Mouse (Mus musculus) adrenal gland, postnatal 25 days (tissue): ENCODE data around the gene Myf5. TPM values are rescaled to one million over a fixed set of nuclear protein-coding genes. Genes with fewer than 3 reads are reported as not detected.

Experiments used
- DNase-seq: peaks from one replicate; pipeline ENCODE4 v3.0.0; 2021; ENCODE audit warnings: mixed read lengths
- long read RNA-seq: library from polyadenylated mRNA; stranded (forward); transcript quantifications from one replicate; pipeline ENCODE4 v2.0.0, GENCODE M21; 2021
- total RNA-seq: library from RNA; stranded (reverse); gene quantifications from 2 replicates; pipeline ENCODE4 v1.2.3, GENCODE M21; 2021

The Myf5 gene
- total RNA-seq, result not detected in 2 replicates
- long read RNA-seq, result 0 reads

- DNase-seq, result no peak
Measured at GRCm38 (mm10) chr10:107485870-107486269, at the start of gene Myf5. TSS of gene Myf5 (minus strand) at chr10:107486134.

DNA sequence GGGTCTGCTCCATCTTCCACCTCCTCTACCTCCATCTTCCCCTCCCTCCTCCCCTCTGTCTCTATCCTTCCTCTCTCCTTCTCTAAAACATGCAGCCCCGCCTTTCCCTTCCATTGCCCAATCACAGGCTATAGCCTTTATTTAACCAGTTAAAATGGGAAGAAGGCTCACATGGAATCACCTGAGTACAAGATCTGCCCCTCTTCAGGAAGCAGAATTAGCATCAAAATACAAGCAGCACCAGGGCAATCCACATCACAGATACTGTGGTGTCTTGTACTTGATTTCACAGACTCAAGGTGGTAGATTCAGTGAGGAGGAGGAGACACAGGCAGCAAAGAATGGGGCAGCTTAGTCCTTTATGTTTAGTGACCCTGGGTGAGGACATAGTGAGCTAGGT is 42.8 kb upstream of the Myf5 start:
- DNase-seq, result no peak

DNA sequence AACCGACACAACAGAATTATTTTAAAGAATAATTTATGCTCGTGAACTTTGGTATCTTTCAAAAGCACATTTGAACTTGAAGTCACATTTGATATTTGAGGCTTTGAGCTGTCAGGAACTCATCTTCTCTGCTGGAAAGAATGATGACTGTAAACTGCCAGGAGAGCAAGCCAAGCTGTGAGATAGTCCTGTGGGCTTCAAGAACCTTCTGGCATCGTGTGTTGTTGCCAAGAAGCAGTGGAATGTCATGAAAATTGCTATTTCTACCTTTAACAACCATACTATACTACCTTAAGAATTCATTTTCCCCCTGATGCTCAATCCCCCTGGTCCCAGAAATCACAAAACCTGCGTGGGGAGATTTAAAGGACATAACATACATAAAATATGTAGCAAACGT is 33.3 kb upstream of the Myf5 start:
- DNase-seq, result no peak

DNA sequence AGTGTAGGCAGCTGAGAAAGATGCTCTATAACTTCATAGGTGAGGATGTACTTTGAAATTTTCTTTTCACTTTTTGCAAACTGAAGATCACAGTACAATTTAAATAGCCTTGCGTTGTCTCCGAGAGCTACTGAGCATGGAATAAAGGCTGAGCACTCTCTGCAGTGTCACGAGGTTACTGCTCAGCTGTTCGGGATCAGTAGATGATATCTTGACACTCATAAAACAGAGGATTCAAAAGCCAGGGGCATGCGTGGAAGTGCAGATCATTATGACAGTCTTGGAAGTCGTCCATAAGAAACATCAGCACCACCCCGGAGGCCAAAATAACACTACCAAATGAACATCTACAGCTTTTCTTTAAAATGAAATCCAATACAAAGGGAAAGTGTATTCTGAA is 30.7 kb upstream of the Myf5 start:
- no peak for DNase-seq

DNA sequence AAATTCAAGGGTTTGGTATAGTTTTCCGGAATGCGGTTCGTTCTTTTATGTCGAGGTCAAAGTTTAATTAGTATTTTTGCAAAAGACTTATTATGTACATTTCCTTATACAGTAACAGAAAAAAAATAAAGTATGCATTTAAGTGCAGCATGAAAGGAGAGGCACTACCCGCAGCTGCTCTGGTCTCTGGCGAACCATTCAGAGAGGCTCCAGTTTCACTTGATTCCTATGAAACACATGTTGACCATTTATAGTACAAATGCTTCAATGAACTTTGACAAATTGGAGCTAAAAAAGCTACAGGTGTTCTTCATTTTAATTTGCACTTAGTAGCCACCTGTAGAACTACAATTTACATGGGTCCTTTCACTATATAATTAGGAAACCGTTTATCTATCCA is 28.8 kb upstream of the Myf5 start:
- DNase-seq, result no peak

- DNase-seq, result no peak
Measured at GRCm38 (mm10) chr10:107506397-107506796, 20.5 kb upstream of the Myf5 start.

GRCm38 (mm10) chr10:107503430-107503829 is 17.5 kb upstream of the Myf5 start:
- no peak for DNase-seq

DNA sequence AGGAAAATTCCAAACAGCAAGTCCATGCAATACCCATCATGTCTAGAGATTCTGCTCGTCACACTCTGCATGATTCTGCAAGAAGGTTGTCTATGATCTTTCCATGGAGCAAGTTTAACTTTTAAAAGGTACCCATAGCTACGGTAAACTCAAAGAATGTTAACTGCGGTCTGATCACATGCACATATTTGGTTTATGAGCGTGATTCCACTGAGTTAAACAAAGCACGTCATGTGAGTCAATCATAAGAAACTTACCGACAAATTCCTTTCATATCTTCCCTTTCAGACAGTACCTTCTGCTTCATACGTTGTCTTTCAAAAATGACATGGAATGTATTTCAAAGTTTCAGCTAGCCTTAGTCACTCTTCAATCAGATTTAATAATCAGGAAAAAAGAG is 16.3 kb upstream of the Myf5 start:
- DNase-seq, result no peak

GRCm38 (mm10) chr10:107499656-107500055 is 13.7 kb upstream of the Myf5 start:
- DNase-seq, result no peak

GRCm38 (mm10) chr10:107496402-107496801 is 10.5 kb upstream of the Myf5 start:
- DNase-seq, result no peak

- no peak for DNase-seq
Measured at GRCm38 (mm10) chr10:107494568-107494967, 8.6 kb upstream of the Myf5 start, which contains the start of gene Myf6. TSS of gene Myf6 (minus strand) at chr10:107494737.

GRCm38 (mm10) chr10:107493580-107494474 is 7.9 kb upstream of the Myf5 start:
- DNase-seq, result no peak

DNA sequence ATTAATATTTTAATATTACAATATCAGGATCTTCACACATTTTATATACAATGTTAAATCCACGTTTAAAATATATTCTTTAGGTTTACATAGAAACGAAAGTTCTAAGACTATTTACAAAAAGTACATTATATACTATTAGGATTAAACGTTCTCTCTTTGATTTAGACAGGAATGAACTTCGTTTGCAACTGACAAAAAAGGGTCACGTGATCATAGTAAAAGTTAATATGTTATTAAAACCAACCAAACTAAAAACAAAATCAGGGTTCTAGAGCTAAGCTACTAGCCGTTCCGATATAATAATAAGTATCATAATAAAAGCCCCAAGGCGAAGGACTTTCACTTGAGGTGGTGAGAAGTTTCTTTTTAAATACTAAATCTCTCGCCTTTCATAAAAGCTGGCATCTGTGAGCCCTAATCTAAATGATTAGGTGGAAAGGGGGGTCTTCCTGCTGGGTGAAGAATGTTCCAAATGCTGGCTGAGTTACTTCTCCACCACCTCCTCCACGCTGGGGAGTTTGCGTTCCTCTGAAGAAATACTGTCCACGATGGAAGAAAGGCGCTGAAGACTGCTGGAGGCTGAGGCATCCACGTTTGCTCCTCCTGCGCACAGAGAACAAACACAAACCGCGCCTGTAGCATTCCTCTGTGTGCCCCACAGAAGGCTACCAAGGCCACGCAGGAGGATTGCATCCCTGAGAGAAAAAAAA is 7.1 kb upstream of the Myf5 start:
- no peak for DNase-seq

DNA sequence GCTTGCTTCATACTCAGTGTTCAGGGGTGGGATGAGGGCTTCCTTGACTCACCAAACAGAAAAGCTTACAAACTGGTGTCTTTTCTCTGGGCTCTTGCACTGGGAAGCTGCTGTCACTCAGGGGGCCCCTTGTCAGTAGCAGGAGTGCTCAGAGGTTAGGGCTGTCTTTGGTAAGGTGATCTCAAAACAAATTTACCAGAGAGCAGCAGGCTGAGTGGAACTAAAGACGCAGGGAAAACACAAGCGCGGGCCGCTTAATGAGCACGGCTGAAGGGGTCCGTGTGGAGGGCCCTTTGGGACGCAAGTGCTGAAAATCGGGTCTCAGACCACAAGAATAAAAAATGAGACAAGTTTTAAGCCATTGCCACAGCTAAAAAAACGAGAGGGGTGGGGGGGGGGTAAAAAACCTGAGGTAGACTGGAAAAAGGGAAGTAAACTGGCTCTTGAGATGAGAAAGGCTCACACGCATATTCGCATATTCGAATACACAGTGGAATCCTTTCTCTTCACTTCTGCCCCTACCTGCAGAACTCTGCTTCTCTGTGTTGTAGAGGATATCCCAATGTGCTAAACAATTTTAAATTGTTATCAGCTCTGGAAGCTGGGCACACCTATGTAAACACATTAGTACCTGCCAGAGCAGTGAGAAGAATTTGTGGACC is 2.9 kb upstream of the Myf5 start:
- DNase-seq, result no peak

DNA sequence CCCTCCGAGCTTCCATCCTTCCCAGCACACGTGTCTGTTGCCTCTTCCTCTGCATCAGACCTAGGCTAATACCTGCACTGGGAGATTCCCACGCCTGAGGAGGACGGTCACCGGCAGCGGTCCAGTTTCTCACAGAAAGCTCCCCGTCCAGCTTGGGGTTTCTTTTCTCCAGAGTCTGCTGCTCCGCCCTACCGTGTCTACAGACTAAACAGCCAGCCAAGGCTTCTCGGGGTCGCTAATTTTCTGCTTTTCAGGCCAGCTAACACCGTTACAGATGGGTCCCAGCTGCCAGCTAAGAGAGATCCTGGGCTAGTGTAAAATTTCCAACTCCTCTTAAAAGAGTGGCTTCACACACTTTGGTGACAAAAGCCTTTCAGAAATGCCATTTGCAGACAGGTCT is 836 bp upstream of the Myf5 start:
- DNase-seq, result no peak

GRCm38 (mm10) chr10:107484050-107484449 is 1.9 kb downstream of the Myf5 start:
- no peak for DNase-seq

DNA sequence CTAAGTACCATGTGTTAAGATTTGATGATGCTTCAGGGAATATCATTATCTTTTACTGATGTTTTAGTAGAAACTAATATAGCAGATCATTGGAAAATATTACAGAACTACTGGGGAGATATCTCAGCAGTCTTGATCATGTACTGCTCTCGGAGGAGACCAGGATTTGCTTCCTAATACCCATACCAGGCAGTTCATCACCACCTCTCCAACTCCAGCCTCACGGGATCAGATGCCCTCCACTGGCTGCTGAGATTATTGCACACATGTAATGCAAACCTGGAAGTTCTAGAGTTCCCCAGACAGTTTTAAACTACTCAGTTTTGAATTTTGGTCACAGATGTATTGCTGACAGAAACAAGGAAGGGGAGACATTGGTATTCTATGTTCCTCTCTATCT is 12.4 kb downstream of the Myf5 start:
- no peak for DNase-seq

GRCm38 (mm10) chr10:107471712-107472111 is 14.2 kb downstream of the Myf5 start:
- no peak for DNase-seq

GRCm38 (mm10) chr10:107467819-107468218 is 18.1 kb downstream of the Myf5 start:
- no peak for DNase-seq

DNA sequence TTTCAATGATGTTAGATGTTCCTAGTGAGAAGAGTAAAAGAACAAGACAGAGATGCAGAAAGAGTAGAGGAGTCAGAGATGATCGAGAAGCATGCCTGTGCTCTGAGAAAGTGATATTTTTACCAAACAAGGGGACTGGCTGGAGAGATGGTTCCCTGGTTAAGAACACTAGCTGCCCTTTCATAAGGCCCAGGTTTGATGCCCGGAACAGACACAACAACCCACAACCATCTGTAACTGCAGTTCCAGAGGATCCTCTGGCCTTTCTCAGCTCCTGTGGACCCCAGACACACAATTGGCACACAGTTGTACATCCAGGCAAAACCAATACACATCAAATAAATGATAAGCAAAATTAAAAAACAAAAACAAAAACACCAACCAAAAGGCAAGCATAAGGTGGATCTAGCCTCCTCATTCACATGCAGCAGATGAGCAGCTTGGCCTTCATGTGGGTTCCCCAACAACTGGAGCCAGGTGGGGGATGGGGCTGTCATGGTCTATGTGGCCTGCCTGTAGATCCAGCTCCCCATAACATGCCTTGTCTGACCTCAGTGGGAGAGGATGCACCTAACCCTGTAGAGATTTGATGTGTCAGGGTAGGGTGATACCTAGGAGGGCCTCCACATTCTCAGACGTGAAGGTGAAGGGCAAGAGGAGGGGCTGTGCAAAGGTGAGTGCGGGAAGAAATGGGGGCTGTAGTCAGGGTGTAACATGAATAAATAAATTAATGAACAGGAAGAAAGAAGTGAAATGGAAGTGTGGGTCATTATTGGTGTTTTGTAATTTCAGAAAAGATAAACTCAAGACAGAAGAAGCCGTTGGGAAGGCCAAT is 36.2 kb downstream of the Myf5 start:
- DNase-seq, result no peak

GRCm38 (mm10) chr10:107442781-107443180 is 43.2 kb downstream of the Myf5 start:
- no peak for DNase-seq

GRCm38 (mm10) chr10:107436967-107437366 is 49.0 kb downstream of the Myf5 start:
- no peak for DNase-seq
